Mouse (Mus musculus): ENCODE measurements around the gene Caly.

DNA sequence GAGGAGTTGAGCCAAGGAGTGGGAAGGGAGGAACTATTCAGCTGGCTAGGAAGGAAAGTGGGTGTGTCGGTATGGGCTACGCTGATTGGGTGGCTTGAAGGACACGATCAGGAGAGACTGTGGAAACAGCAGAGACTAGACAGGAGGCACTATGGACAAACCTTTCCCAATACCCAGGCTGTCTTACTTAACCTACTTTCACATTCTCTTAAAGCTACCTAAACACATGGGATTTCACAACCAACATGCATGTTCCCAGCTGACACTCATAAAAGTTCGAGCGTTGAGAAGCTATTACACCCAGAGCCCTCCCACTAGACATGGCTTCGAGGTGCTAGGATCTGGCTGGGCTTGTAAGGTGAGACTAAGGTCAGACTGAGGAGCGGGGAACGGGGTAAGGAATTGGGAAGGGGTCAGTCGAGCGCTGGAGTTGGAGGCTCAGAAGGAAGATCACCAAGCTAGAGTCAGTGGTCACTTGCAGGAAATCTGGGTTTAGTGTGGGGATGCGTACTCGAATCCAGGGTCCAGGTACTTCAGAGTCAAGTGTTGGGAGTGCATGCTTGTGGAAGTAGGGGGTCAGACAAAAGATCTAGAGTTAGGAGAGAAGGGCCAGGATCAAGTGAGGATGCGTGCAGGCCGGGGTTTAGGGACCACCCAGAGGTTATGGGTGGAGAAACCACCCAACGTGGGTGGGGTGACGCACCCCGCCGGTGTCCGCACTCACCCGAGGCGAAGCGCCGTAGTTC, 33.4 kb upstream of the Caly start, which contains the start of gene Paox:
- no peak for TF ChIP-seq POLR2A (IDR thresholded peaks at IDR 0.05; ENCODE audit: low read depth, low read length)
- TF ChIP-seq CTCF (IDR thresholded peaks at IDR 0.05; ENCODE audit: extremely low read depth, insufficient read depth, insufficient read length, insufficient replicate concordance): no peak

All from spleen, adult 2 months (tissue).